Comparison of ENCODE assay signal across 9 mouse cellular contexts in the genomic region with DNA sequence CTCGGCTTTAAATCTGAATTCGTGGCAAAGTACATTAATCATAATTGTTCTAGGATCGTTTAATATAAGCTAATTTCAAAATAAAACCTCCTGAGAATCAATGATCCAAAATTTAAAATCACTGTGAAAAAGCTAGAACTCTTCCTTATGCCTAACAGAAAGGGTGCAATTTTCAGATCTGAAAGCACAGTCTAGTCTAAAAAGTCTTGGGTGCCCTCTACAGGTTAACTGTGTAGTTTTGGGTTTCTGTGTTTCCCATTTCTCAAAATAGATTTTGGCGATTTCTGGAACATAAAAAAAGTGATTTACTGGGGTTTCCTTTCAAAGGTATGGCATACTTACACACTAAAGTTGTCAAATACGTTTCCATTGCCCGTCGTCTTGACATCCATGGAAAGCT.
DNase-seq lines count a peak whose midpoint lies in the region; ATAC-seq and TF ChIP-seq lines count a peak whose summit lies in the region.
"Had no signal": no experiment of that assay in that cellular context is flagged by ENCODE, and none has a peak within 500 bp of the region (broad histone marks: within the 10 kb centered on the region; RNA-seq: fewer than 3 reads in every experiment).

No protein-coding gene starts in this region.

- intact Hi-C loops in gastrocnemius, postnatal 36 days (cut with DNase I) = no loop called here

- WGBS in heart, postnatal 0 days = 46% methylated on average over 7 of the region's 7 CpGs
- 61% methylated on average over 7 of the region's 7 CpGs for WGBS in heart, embryonic 11.5 days (ENCODE audit: insufficient replicate concordance)
- 48% methylated on average over 7 of the region's 7 CpGs for WGBS in lung, adult 2 months

- H3K27ac ChIP-seq in heart, postnatal 0 days (ENCODE audit: low read depth) = no peak overlapping the region
- no peak overlapping the region for H3K27ac ChIP-seq in heart, embryonic 11.5 days (ENCODE audit: low read depth, low read length)
- H3K27ac ChIP-seq: limb, embryonic 12.5 days had no signal

- no peaks in the 10 kb centered on the region for H3K27me3 ChIP-seq in heart, postnatal 0 days (ENCODE audit: control insufficient read depth, insufficient read depth, low read length)
- H3K27me3 ChIP-seq in heart, embryonic 11.5 days (ENCODE audit: control insufficient read depth, insufficient read depth, low read length) = no peaks in the 10 kb centered on the region
- H3K27me3 ChIP-seq: limb, embryonic 12.5 days had no signal

- H3K4me1 ChIP-seq in heart, postnatal 0 days (ENCODE audit: control insufficient read depth, insufficient read depth) = no peaks in the 10 kb centered on the region
- no peaks in the 10 kb centered on the region for H3K4me1 ChIP-seq in heart, embryonic 11.5 days (ENCODE audit: control insufficient read depth, insufficient read depth, low read length)
- no peaks in the 10 kb centered on the region for H3K4me1 ChIP-seq in lung, adult 2 months (ENCODE audit: control insufficient read depth, insufficient read depth, low read length)
- H3K4me1 ChIP-seq: limb, embryonic 12.5 days had no signal

- TF ChIP-seq EP300 in heart, postnatal 0 days (IDR thresholded peaks at IDR 0.05; ENCODE audit: low read depth) = no peak

- H3K9me3 ChIP-seq in heart, postnatal 0 days (replicated peaks; ENCODE audit: control insufficient read depth, low read length) = no peaks in the 10 kb centered on the region
- no peaks in the 10 kb centered on the region for H3K9me3 ChIP-seq in heart, embryonic 11.5 days (replicated peaks; ENCODE audit: control insufficient read depth, low read length)
- H3K9me3 ChIP-seq: limb, embryonic 12.5 days had no signal

- no peak overlapping the region for H3K4me2 ChIP-seq in heart, postnatal 0 days (ENCODE audit: low read depth, low read length)
- H3K4me2 ChIP-seq in heart, embryonic 11.5 days = no peak overlapping the region
- H3K4me2 ChIP-seq: limb, embryonic 12.5 days had no signal

- no peak for DNase-seq in heart, postnatal 0 days (ENCODE audit: low spot score)
- peak; percentile 8 for DNase-seq in lung, postnatal 10 days
- DNase-seq in lung, adult 2 months = no peak
- peak; percentile 56 to 78 for DNase-seq in cerebellum, postnatal 10 days
- DNase-seq in retina, embryonic 14.5 days (ENCODE audit: low spot score) = peak; percentile 64
- no peak for DNase-seq in heart, adult 9 months (ENCODE audit: low spot score in 2 of 2)
- DNase-seq in gastrocnemius, postnatal 36 days = no peak

- H3K36me3 ChIP-seq in heart, postnatal 0 days (replicated peaks; ENCODE audit: control insufficient read depth, insufficient read depth, low read length) = no peaks in the 10 kb centered on the region
- no peaks in the 10 kb centered on the region for H3K36me3 ChIP-seq in heart, embryonic 11.5 days (ENCODE audit: control insufficient read depth, insufficient read depth, low read length)
- H3K36me3 ChIP-seq: limb, embryonic 12.5 days had no signal

- H3K4me3 ChIP-seq in heart, postnatal 0 days (ENCODE audit: low read depth, low read length) = no peak overlapping the region
- H3K4me3 ChIP-seq in heart, embryonic 11.5 days (ENCODE audit: low read depth, low read length) = no peak overlapping the region
- H3K4me3 ChIP-seq in lung, adult 2 months (replicated peaks; ENCODE audit: extremely low read depth, low read depth, low read length) = no peak overlapping the region
- H3K4me3 ChIP-seq: limb, embryonic 12.5 days had no signal

- no peak for TF ChIP-seq POLR2A in lung, adult 2 months (IDR thresholded peaks at IDR 0.05; ENCODE audit: borderline replicate concordance, extremely low read depth, low read depth, low read length)

- H3K9ac ChIP-seq in heart, postnatal 0 days (replicated peaks; ENCODE audit: low read depth, low read length) = no peak overlapping the region
- no peak overlapping the region for H3K9ac ChIP-seq in heart, embryonic 11.5 days (ENCODE audit: low read depth, low read length)
- H3K9ac ChIP-seq: limb, embryonic 12.5 days had no signal

- no peak for ATAC-seq in heart, postnatal 0 days (ENCODE audit: insufficient read depth, low read depth)
- ATAC-seq in heart, embryonic 11.5 days (replicated peaks; ENCODE audit: insufficient number of reproducible peaks, low FRiP score, low TSS enrichment) = no peak

- peak; percentile 44; the same call in 1 of the 2 replicates for TF ChIP-seq CTCF in heart, postnatal 0 days (IDR thresholded peaks at IDR 0.05; ENCODE audit: low read depth)
- no peak for TF ChIP-seq CTCF in lung, adult 2 months (IDR thresholded peaks at IDR 0.05; ENCODE audit: insufficient read depth, low read length)

Comparison
In these comparisons a context has a peak if more than half of its experiments do, and no peak if none do; other contexts are left out.
1. DNase-seq: peak in lung, postnatal 10 days (single experiment), cerebellum, postnatal 10 days (2 of 2) and retina, embryonic 14.5 days (single experiment); none in heart, postnatal 0 days (single experiment), lung, adult 2 months (single experiment), heart, adult 9 months (0 of 2) and gastrocnemius, postnatal 36 days (0 of 2).